Mouse (Mus musculus) mouse embryonic stem cell (cell line): ENCODE measurements around the gene Hoxa2.

Experiments used
- in situ Hi-C, 2 experiments: fragments of 300-500 bp; cut with MboI; formaldehyde crosslinking; loops; 1 replicate in 1 of 2; 3 replicates in 1 of 2; pipeline ENCODE4 v1.14.3; 2019 to 2020; ENCODE audit warnings: low sequenced_read_pairs in 2 of 2, low pct_unique_long_range_greater_than_20kb in 1 of 2, mixed read lengths in 1 of 2; ENCODE audit not compliant: unreplicated experiment in 1 of 2

The Hoxa2 gene

GRCm38 (mm10) chr6:52170166-52170897, 5.7 kb upstream of the Hoxa2 start:
- in situ Hi-C loops: no loop called here

DNA sequence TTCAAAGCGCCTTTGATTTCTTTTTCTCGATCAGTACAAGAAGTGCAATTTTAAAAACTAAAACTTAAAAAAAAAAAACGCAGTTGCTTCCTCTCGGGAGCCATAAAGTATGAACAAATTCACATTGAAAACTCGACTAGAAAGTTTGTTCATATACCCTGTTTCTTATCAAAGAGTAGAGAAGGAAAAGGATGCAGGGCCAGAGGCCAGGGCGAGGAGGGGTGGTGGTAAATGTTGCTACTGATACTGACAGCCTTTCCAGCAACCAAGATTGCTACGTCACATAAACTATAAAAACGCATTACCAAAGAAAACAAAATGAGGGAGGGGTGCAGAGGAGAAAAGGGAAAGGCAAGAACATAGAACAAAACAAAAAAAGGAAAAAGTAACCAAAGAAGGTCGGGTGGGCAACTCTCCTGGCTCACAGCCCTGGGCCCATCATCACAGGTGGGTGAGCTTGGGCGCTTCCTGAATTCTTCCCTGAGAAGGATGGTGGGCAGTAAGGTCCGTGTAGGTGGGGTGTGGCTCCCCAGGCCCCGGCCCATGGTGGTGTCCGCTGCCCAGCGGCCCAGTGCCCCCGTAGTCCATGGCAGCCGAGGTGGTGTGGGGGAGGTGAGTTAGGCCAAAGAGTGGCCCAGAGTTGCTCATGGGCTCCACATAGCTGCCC, 5.0 kb upstream of the Hoxa2 start:
- in situ Hi-C loops: loop anchor here in 1 of 2 experiments (5.0 kb wide), 1 partner anchor 78 kb away; the partner anchor contains the start of gene Hoxa11

- in situ Hi-C loops: loop anchor here in 1 of 2 experiments (5.0 kb wide), 1 partner anchor 79 kb away; the partner anchor contains the start of gene Hoxa11
These were observed 3.8 kb upstream of the Hoxa2 start for GRCm38 (mm10) chr6:52168191-52169055.

- in situ Hi-C loops: loop anchor here in 1 of 2 experiments (5.0 kb wide), 1 partner anchor 80 kb away; the partner anchor contains the start of gene Hoxa11
These were observed 3.1 kb upstream of the Hoxa2 start for GRCm38 (mm10) chr6:52167736-52168161.

GRCm38 (mm10) chr6:52167176-52167575, 2.5 kb upstream of the Hoxa2 start:
- in situ Hi-C loops: loop anchor here in 1 of 2 experiments (5.0 kb wide), 1 partner anchor 80 kb away; the partner anchor contains the start of gene Hoxa11

GRCm38 (mm10) chr6:52166431-52167077, 1.9 kb upstream of the Hoxa2 start:
- in situ Hi-C loops: loop anchor here in 1 of 2 experiments (5.0 kb wide), 1 partner anchor 81 kb away; the partner anchor contains the start of gene Hoxa11

- in situ Hi-C loops: loop anchor here in 1 of 2 experiments (5.0 kb wide), 1 partner anchor 82 kb away; the partner anchor contains the start of gene Hoxa11
These were observed 1.1 kb upstream of the Hoxa2 start for GRCm38 (mm10) chr6:52165441-52166370.

DNA sequence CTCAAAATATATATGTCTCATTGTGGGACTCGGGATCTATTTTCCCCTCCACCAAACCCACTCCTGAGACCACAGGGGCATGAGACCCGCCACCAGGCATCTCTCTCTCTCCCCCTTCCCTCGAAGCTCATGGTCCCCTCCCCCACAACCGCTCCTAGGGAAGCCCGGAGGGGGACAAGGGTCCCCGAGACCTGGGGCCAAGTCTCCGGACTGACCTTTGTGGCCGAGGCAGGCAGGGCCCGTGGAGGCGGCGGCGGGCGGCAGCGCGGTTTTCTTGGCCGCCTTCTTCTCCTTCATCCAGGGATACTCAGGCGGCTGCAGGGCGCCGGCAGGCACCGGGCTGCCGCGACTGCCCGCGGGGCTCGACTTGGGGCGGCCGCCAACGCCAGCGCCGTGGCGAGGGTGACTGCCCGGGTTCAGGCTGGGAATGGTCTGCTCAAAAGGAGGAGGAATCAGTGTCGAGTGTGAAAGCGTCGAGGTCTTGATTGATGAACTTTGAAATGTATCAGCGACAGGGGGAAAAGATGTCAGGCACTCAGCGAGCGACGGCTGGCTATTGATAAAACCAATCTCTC, 493 bp downstream of the Hoxa2 start:
- in situ Hi-C loops: no loop called here

GRCm38 (mm10) chr6:52163366-52164031, 1.1 kb downstream of the Hoxa2 start:
- in situ Hi-C loops: no loop called here

DNA sequence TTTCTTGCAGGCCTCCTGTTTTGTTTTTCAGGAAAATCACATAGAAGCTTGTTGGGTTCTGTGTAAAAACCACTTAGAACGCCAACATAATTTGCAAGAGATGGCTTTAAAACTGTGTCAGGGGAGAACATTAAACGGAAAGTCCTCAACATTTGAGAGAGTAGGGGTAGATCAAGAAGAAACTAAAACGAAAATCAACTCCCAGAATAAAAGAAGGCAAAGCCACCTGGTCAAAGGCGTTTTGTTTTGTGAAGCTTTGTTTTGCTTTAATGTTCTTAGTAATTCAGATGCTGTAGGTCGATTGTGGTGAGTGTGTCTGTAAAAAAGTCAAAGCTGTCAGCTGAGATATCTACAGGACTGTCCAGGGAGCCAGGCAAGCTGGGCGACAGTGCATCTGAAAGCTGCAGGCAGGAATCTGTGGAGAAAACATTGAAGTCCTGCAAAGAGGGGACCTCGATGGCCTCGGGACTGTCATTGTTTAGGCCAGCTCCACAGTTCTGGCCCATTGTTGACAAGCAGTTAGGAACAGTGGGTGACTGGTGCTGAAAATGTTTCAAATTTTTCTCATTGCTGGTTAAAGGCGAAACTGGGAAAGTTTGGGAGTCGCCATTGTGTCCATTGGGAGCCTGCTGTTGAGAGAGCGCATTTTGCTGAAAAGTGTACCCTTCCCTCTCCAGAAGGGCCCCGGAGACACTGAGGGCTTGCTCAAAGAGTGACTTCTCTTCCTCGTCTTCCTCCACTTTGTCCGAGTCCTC, 1.8 kb downstream of the Hoxa2 start:
- in situ Hi-C loops: no loop called here

DNA sequence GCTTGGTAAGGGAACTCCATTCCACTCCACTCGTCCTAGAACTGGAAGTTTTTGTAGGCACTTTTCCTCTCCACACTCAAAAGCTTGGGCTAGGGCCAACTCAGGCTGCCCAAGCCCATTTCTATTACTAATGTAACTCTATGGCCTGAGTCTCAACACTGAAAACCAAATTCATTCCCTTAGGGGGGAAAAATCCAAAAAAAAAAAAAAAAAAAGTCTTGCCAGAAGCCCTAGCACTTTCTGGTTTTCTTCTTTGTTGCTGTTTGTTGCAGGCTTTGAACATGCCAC, 2.6 kb downstream of the Hoxa2 start:
- in situ Hi-C loops: no loop called here

GRCm38 (mm10) chr6:52161336-52162092, 3.1 kb downstream of the Hoxa2 start:
- in situ Hi-C loops: no loop called here

DNA sequence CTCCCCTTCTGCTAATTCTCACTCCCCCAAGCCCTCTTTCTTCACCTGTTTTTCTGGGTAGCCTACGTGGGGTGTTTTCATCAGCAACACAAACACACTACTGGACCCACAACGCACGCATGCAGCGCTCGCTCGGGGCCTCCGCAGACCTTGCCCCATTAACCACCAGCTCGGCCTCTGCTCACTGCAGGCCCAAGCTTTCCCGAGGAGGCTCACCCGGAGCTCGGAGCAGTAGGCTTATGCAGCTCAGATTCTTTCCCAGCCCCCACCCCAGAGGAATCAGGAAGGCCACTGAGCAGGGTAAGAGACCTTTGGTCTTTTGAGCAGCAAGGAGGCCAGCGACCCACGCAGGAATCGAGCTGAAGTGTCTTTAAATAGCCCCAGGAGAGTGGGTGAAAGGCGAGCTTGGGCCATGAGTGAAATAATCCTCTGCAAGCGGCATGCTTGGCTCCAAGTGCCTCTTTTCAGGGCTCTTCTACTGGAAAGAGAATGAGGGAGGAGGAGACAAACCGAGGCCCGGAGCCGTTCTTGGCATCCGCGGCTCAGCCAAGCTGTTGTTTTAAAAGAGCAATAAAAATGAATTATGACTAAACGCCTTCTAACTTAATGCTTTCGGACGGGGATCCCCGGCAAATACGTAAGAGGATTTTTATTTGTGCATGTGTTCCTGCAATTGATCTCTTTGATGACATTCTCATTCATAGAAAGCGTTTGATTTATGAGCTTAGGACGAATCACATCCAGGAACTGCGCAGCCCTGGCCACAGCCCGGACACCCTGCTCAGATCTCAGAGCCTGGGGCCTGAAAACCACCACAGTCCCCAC, 3.9 kb downstream of the Hoxa2 start:
- in situ Hi-C loops: no loop called here

DNA sequence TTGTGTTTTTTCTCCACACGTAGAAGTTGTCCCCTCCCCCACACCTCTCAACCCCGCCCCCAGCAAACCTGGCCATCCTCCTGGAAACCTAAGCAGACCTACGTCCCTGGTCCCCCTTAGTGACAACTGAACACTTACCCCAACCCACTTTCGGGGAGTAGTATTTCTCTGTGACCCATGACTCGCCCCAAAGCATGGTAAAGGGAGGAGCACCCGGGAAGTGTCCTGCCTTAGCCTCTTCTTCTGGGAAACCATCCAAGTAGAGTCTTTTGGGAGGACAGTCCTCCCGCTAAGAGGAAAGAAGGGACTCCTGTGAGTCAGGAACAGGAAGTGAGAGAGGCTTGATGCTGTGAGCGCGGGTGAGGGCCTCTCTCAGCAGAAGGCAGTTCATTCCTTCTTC, 4.7 kb downstream of the Hoxa2 start:
- in situ Hi-C loops: no loop called here
